Mouse (Mus musculus) liver, embryonic 13.5 days (tissue): Measurements from ENCODE around the gene Fcgr3. TPM values are rescaled to one million over a fixed set of nuclear protein-coding genes. Genes with fewer than 3 reads are reported as not detected.

Experiments used
- ATAC-seq: fragments of 200-750 bp; cut with Nextera tagmentation; 2 replicates; pipeline ENCODE4 v1.8.0; 2017; ENCODE audit warnings: low read depth, mild to moderate bottlenecking, moderate number of reproducible peaks, moderate library complexity
- DNase-seq: peaks from one replicate; pipeline ENCODE4 v3.0.0; 2022
- H3K27ac ChIP-seq: fragments of 300-500 bp; sonication (generic); 2 replicates; pipeline ENCODE4 v1.5.1; 2015; ENCODE audit warnings: moderate library complexity, mild to moderate bottlenecking, inconsistent platforms
- H3K27me3 ChIP-seq: fragments of 300-500 bp; sonication (generic); 2 replicates; pipeline ENCODE4 v1.6.1; 2015; ENCODE audit warnings: mild to moderate bottlenecking, inconsistent platforms
- H3K36me3 ChIP-seq: fragments of 300-500 bp; sonication (generic); 2 replicates; pipeline ENCODE4 v1.6.1; 2015; ENCODE audit warnings: mild to moderate bottlenecking, inconsistent platforms
- H3K4me1 ChIP-seq: fragments of 300-500 bp; sonication (generic); replicated peaks from 2 replicates; pipeline ENCODE4 v1.6.1; 2015; ENCODE audit warnings: inconsistent platforms
- H3K4me2 ChIP-seq: fragments of 300-500 bp; sonication (generic); 2 replicates; pipeline ENCODE4 v1.6.1; 2015; ENCODE audit warnings: inconsistent platforms, mild to moderate bottlenecking, moderate library complexity
- H3K4me3 ChIP-seq: fragments of 300-500 bp; sonication (generic); replicated peaks from 2 replicates; pipeline ENCODE4 v1.5.1; 2015; ENCODE audit warnings: mild to moderate bottlenecking, inconsistent platforms
- H3K9ac ChIP-seq: fragments of 300-500 bp; sonication (generic); 2 replicates; pipeline ENCODE4 v1.6.1; 2015; ENCODE audit warnings: mild to moderate bottlenecking, inconsistent platforms
- H3K9me3 ChIP-seq: fragments of 300-500 bp; sonication (generic); replicated peaks from 2 replicates; pipeline ENCODE4 v1.6.1; 2016; ENCODE audit warnings: inconsistent platforms
- WGBS: fragments of 180-500 bp; shearing (Covaris S2); methylation state at CpG from one replicate; pipeline ENCODE4 v1.1.7; 2015; ENCODE audit not compliant: insufficient replicate concordance; 5-methylcytosine and 5-hydroxymethylcytosine counted together
- polyA plus RNA-seq: library from polyadenylated mRNA; unstranded; fragments of >200 nt; fragmentation: Nextera tagmentation; extraction: Ambion mirVana; gene quantifications from 2 replicates; pipeline ENCODE4 v1.2.1, GENCODE M21; 2015

Gene Fcgr3
- polyA plus RNA-seq, 1 experiment from 2014 or later, result 17.9 TPM

GRCm38 (mm10) chr1:171049263-171049662, 15.5 kb downstream of the Fcgr3 start:
- WGBS, result 66% methylated on average over 10 of the region's 10 CpGs
- no peak for ATAC-seq

DNA sequence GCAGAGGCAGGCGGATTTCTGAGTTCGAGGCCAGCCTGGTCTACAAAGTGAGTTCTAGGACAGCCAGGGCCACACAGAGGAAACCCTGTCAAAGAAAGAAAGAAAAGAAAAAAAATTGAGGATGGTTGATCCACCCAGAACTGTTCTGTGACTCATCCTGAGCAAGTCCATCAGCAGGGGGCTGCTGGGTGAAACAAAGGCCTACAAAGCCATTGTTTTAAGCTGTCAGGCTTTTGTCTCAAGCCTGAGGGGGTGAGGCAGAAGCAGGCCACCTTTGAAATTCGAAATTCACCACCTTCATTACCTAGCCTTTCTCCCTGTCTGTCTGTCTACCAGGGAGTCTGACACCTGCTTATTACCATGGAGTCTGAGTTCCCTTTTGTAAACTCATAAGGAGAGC, 18.2 kb downstream of the Fcgr3 start:
- Histone ChIP-seq H3K9ac (no peak overlapping the region), H3K36me3 (no peaks in the 10 kb centered on the region), H3K4me2 (no peak overlapping the region), H3K4me3 (no peak overlapping the region), H3K27ac (no peak overlapping the region), H3K27me3 (no peaks in the 10 kb centered on the region), H3K9me3 (no peaks in the 10 kb centered on the region), H3K4me1 (peaks cover 14% of the 10 kb centered on the region)
- WGBS, result 63% methylated on average over 3 of the region's 3 CpGs
- ATAC-seq (no peak), DNase-seq (no peak)

More at GRCm38 (mm10) chr1:171049263-171049662, 15.5 kb downstream of the Fcgr3 start:
- Histone ChIP-seq H3K4me2 (no peak overlapping the region), H3K4me1 (peaks cover 8% of the 10 kb centered on the region), H3K36me3 (no peaks in the 10 kb centered on the region), H3K27me3 (no peaks in the 10 kb centered on the region), H3K4me3 (no peak overlapping the region), H3K27ac (no peak overlapping the region), H3K9ac (no peak overlapping the region), H3K9me3 (no peaks in the 10 kb centered on the region)
- DNase-seq, result no peak

- Histone ChIP-seq H3K4me1 (peaks cover 14% of the 10 kb centered on the region), H3K4me2 (peak overlapping the region; percentile 75), H3K9ac (peak overlapping the region; percentile 62), H3K27me3 (no peaks in the 10 kb centered on the region), H3K9me3 (no peaks in the 10 kb centered on the region), H3K27ac (no peak overlapping the region), H3K36me3 (no peaks in the 10 kb centered on the region), H3K4me3 (peak overlapping the region; percentile 71)
- DNase-seq, result no peak
- no peak for ATAC-seq
- WGBS, result 8% methylated on average over 14 of the region's 14 CpGs
Measured at GRCm38 (mm10) chr1:171045079-171045465, 19.7 kb downstream of the Fcgr3 start.

DNA sequence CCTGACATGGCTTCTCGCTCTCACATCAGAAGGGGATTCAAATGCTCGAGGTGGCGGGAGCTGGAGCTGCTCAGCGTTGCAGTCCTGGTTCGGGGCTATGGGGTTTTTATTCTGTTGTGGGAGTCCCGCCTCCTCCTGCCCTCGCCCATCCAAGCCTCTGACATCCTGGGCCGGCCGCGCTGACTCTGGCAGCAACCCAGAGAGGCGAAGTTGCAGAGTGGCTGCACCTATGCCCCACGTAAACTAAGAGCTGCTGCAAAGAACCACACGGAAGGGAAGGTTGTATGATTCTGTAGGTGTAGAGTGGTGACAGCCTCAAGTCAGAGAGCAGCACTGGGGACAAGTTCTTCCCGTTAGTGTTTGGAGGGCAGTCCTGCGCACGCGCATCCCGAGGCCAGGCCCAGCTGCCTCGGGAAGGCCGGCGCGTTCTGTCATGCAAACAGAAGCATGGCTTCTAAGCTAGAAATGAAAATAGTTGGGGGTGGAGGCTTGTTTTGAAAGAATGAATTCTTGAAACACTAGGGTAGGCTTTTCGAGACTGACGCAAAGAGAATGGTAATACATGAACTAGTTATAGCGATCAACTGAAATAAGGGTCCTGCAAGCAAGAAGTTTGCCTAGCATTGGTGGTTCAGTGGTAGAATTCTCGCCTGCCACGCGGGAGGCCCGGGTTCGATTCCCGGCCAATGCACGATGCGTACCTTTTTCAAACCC, 20.2 kb downstream of the Fcgr3 start:
- peaks cover 14% of the 10 kb centered on the region for H3K4me1 ChIP-seq
- no peaks in the 10 kb centered on the region for H3K27me3 ChIP-seq
- 1% methylated on average over 33 of the region's 33 CpGs for WGBS
- peak overlapping the region; percentile 75 for H3K4me2 ChIP-seq
- H3K27ac ChIP-seq, result peak overlapping the region; percentile 89
- ATAC-seq, result peak; percentile 95
- H3K36me3 ChIP-seq, result no peaks in the 10 kb centered on the region
- peak overlapping the region; percentile 73 for H3K9ac ChIP-seq
- peak overlapping the region; percentile 71 for H3K4me3 ChIP-seq
- H3K9me3 ChIP-seq, result no peaks in the 10 kb centered on the region
- DNase-seq, result peak; percentile 58

DNA sequence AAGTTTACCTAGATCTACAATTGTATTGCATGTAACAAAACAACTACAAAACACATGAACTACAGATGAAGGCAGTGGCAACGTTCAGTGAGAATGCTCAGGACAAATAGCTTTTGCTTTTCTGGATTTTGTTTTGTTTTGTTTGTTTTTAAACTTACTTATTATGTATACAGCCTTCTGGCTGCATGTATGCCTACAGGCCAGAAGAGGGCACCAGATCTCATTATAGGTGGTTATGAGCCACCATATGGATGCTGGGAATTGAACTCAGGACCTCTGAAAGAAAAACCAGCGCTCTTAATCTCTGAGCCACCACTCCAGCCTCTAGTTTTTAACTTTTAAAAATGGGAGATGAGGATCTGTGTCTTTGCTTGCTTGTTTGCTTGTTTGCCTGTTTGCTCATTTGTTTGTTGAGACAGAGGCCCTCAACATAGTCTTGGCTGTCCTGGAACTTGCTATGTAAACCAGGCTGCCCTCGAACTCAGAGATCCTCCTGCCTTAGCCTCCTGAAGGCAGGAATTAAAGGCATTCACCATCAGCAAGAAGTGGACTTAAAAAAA, 21.1 kb downstream of the Fcgr3 start:
- WGBS, result 70% methylated on average over 3 of the region's 3 CpGs
- no peak for ATAC-seq
- H3K36me3 ChIP-seq, result no peaks in the 10 kb centered on the region
- peak overlapping the region; percentile 89 for H3K27ac ChIP-seq
- H3K9ac ChIP-seq, result peak overlapping the region; percentile 73; the same call in 1 of the 2 replicates
- no peaks in the 10 kb centered on the region for H3K9me3 ChIP-seq
- H3K4me3 ChIP-seq, result peak overlapping the region; percentile 71
- H3K4me2 ChIP-seq, result peak overlapping the region; percentile 75
- no peak for DNase-seq
- no peaks in the 10 kb centered on the region for H3K27me3 ChIP-seq
- H3K4me1 ChIP-seq, result peaks cover 14% of the 10 kb centered on the region

DNA sequence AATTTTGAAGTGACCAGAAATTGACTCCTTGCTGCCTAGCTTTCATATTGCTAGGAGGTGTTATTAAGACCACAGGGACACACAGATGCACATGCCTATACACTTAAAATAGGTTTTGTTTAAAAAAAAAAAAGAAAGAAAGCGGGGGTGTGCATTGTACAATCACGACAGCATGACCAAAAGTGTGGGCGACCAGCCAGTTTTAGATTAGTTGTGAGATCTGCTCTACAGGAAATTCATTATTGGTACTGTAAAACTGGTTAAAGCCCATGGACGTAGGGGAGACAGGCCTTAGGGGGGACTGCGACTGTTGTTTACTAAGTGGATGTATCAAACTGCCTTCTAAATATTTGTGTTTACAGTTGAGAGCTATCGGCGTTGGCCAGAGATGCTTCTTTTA, 24.9 kb downstream of the Fcgr3 start:
- peaks cover 25% of the 10 kb centered on the region for H3K4me1 ChIP-seq
- WGBS, result 70% methylated on average over 7 of the region's 7 CpGs
- DNase-seq, result no peak
- no peak overlapping the region for H3K4me3 ChIP-seq
- H3K4me2 ChIP-seq, result no peak overlapping the region
- ATAC-seq, result no peak
- H3K9me3 ChIP-seq, result no peaks in the 10 kb centered on the region
- H3K27ac ChIP-seq, result no peak overlapping the region
- no peak overlapping the region for H3K9ac ChIP-seq
- no peaks in the 10 kb centered on the region for H3K36me3 ChIP-seq
- H3K27me3 ChIP-seq, result peaks cover 3% of the 10 kb centered on the region; the same call in 1 of the 2 replicates

- Histone ChIP-seq H3K9me3 (no peaks in the 10 kb centered on the region), H3K4me1 (peaks cover 30% of the 10 kb centered on the region), H3K9ac (no peak overlapping the region), H3K36me3 (no peaks in the 10 kb centered on the region), H3K4me3 (no peak overlapping the region), H3K4me2 (no peak overlapping the region), H3K27ac (no peak overlapping the region), H3K27me3 (peaks cover 3% of the 10 kb centered on the region; the same call in 1 of the 2 replicates)
- 63% methylated on average over 6 of the region's 6 CpGs for WGBS
- ATAC-seq, result no peak
- no peak for DNase-seq
Measured at GRCm38 (mm10) chr1:171039135-171039534, 25.6 kb downstream of the Fcgr3 start.

GRCm38 (mm10) chr1:171037861-171038721, 26.6 kb downstream of the Fcgr3 start:
- ATAC-seq (peak; percentile 70), DNase-seq (peak; percentile 70)
- Histone ChIP-seq H3K9me3 (no peaks in the 10 kb centered on the region), H3K4me3 (peak overlapping the region; percentile 85), H3K27ac (peak overlapping the region; percentile 83), H3K36me3 (no peaks in the 10 kb centered on the region), H3K9ac (peak overlapping the region; percentile 86), H3K27me3 (peaks cover 3% of the 10 kb centered on the region; the same call in 1 of the 2 replicates), H3K4me2 (peak overlapping the region; percentile 88), H3K4me1 (peaks cover 34% of the 10 kb centered on the region)
- under 1% methylated on average over 47 of the region's 47 CpGs for WGBS

DNA sequence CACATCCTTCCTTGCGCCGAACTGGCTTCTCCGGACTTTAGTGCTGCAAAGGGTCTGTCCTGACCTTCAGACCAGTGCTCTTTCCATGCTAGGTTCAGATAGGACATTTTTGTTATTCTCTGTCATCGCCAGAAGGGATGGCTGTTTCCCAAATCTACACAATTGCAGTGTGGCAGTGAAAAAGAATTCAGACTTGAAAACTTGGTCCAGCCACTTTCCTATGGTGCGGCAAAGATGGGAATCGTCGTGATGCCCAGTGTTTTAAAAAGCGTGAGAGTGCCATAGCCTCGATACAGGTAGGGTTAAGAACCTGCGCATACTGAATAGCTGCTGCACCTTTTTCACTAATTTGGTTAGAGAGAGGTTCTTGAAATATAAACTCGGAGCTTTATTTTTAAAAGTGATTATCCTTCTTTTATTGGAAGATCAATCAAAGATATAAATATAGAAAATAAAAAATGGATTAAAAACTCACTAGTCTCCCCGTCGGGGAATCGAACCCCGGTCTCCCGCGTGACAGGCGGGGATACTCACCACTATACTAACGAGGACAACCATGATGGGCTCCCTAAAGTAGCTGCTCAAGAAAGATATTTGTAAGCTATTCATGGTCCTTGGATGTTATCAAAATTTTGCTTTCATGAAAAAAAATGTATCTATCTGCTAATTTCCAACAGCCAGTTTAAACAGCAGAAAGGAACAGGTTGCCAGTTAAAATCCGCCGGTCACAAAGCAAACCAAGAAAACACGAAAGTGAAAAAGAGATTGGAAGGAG, 28.0 kb downstream of the Fcgr3 start:
- WGBS, result 3% methylated on average over 22 of the region's 22 CpGs
- peak; percentile 60 for ATAC-seq
- Histone ChIP-seq H3K4me1 (peaks cover 47% of the 10 kb centered on the region), H3K36me3 (no peaks in the 10 kb centered on the region), H3K4me2 (peak overlapping the region; percentile 93), H3K4me3 (peak overlapping the region; percentile 59), H3K9ac (peak overlapping the region; percentile 52), H3K9me3 (no peaks in the 10 kb centered on the region), H3K27ac (peak overlapping the region; percentile 69; the same call in 1 of the 2 replicates), H3K27me3 (peaks cover 6% of the 10 kb centered on the region; the same call in 1 of the 2 replicates)
- DNase-seq, result peak; percentile 62

- no peak overlapping the region for H3K27ac ChIP-seq
- H3K4me3 ChIP-seq, result no peak overlapping the region; the same call in 1 of the 2 replicates
- peak overlapping the region; percentile 93 for H3K4me2 ChIP-seq
- H3K27me3 ChIP-seq, result peaks cover 6% of the 10 kb centered on the region; the same call in 1 of the 2 replicates
- 36% methylated on average over 11 of the region's 11 CpGs for WGBS
- no peaks in the 10 kb centered on the region for H3K9me3 ChIP-seq
- no peak overlapping the region for H3K9ac ChIP-seq
- DNase-seq (no peak), ATAC-seq (no peak)
- H3K36me3 ChIP-seq, result no peaks in the 10 kb centered on the region
- H3K4me1 ChIP-seq, result peaks cover 55% of the 10 kb centered on the region
Measured at GRCm38 (mm10) chr1:171035611-171036010, 29.1 kb downstream of the Fcgr3 start.
